14 mouse cellular contexts compared by ENCODE assay signal in the genomic region with DNA sequence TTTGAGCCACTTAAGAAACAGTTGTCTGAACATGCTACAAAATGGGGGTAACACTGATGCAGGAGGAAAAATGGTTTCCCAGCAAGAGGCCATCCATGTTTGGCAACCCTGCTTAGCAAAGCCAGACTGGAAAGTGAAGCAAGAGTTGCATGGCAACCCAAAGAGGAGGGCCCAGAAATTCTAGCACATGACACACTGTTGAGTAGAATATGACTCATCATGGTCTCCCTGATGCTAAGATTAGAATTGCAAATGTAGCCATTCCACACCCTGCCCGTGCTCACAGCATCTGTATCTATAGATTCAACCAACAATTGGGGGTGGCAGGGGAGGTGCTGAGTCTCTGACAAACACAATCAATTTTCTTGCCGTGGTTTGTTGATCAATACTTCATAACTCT.
DNase-seq lines count a peak whose midpoint lies in the region; ATAC-seq and TF ChIP-seq lines count a peak whose summit lies in the region.
"Had no signal": no experiment of that assay in that cellular context is flagged by ENCODE, and none has a peak within 500 bp of the region (broad histone marks: within the 10 kb centered on the region; RNA-seq: fewer than 3 reads in every experiment).

No protein-coding gene starts in this region.

- WGBS in hindbrain, embryonic 14.5 days: 40% methylated on average over 2 of the region's 2 CpGs

- H3K4me2 ChIP-seq in hindbrain, embryonic 14.5 days (replicated peaks): no peak overlapping the region
- H3K4me2 ChIP-seq: embryonic facial prominence, embryonic 13.5 days had no signal

- H3K27me3 ChIP-seq in hindbrain, embryonic 14.5 days (ENCODE audit: control insufficient read depth, insufficient read depth, low read length): no peaks in the 10 kb centered on the region
- H3K27me3 ChIP-seq: embryonic facial prominence, embryonic 13.5 days had no signal

- no peak overlapping the region for H3K4me3 ChIP-seq in layer of hippocampus, adult 2 months
- no peak overlapping the region for H3K4me3 ChIP-seq in hindbrain, embryonic 14.5 days (replicated peaks; ENCODE audit: low read length)
- H3K4me3 ChIP-seq: embryonic facial prominence, embryonic 13.5 days had no signal

- peaks cover 22% of the 10 kb centered on the region for H3K4me1 ChIP-seq in hindbrain, embryonic 14.5 days (replicated peaks; ENCODE audit: control insufficient read depth, insufficient read depth, low read length)

- ATAC-seq in hindbrain, embryonic 14.5 days (ENCODE audit: low FRiP score): 0 out of 2 replicates have a peak, but pooled peaks have one; percentile 23
- no peak for ATAC-seq in erythroid progenitor cell, adult 5-6 weeks (replicated peaks; ENCODE audit: low FRiP score, poor library complexity, severe bottlenecking)

- H3K27ac ChIP-seq in layer of hippocampus, adult 2 months: peak overlapping the region; percentile 75
- peak overlapping the region; percentile 52; the same call in 1 of the 2 replicates for H3K27ac ChIP-seq in hindbrain, embryonic 14.5 days
- H3K27ac ChIP-seq: embryonic facial prominence, embryonic 13.5 days; stomach, postnatal 0 days had no signal

- intact Hi-C loops in gastrocnemius, postnatal 14 days (cut with DNase I; ENCODE audit: low total_unique reads): no loop called here

- H3K9ac ChIP-seq in hindbrain, embryonic 14.5 days: no peak overlapping the region
- H3K9ac ChIP-seq: embryonic facial prominence, embryonic 13.5 days had no signal

- no peak for TF ChIP-seq CTCF in layer of hippocampus, adult 2 months (conservative IDR thresholded peaks at IDR 0.05)

- DNase-seq in adrenal gland, adult 2 months: peak; percentile 59
- no peak for DNase-seq in adrenal gland, adult 18-20 months (ENCODE audit: low spot score in 2 of 2)
- no peak for DNase-seq in layer of hippocampus, adult 2 months (ENCODE audit: low spot score in 2 of 2)
- no peak for DNase-seq in layer of hippocampus, adult 9-10 months (ENCODE audit: low spot score)
- DNase-seq in 3134 (ENCODE audit: extremely low read depth, insufficient read length, low spot score): peak; percentile 42
- DNase-seq in hindbrain, embryonic 14.5 days (ENCODE audit: low spot score): no peak
- DNase-seq in gastrocnemius, postnatal 14 days: no peak
- DNase-seq: cerebellum, postnatal 10 days; gastrocnemius, postnatal 10 days; kidney, adult 18-20 months; lung, postnatal 4 days had no signal

- H3K36me3 ChIP-seq in hindbrain, embryonic 14.5 days (replicated peaks; ENCODE audit: control insufficient read depth, insufficient read depth): peaks cover 2% of the 10 kb centered on the region; the same call in 1 of the 2 replicates
- H3K36me3 ChIP-seq: embryonic facial prominence, embryonic 13.5 days had no signal

- H3K9me3 ChIP-seq in hindbrain, embryonic 14.5 days (ENCODE audit: control insufficient read depth, low read length): no peaks in the 10 kb centered on the region
- H3K9me3 ChIP-seq: embryonic facial prominence, embryonic 13.5 days had no signal

Comparison
In these comparisons a context has a peak if more than half of its experiments do, and no peak if none do; other contexts are left out.
1. DNase-seq: peak in adrenal gland, adult 2 months (single experiment) and 3134 (single experiment); none in adrenal gland, adult 18-20 months (0 of 2), layer of hippocampus, adult 2 months (0 of 2), layer of hippocampus, adult 9-10 months (single experiment), hindbrain, embryonic 14.5 days (single experiment) and gastrocnemius, postnatal 14 days (single experiment).